Mouse (Mus musculus) heart, postnatal 14 days (tissue): ENCODE measurements at regions not wholly inside any gene's neighbourhood (a gene's known extent, or its start where the extent isn't known, plus 50 kb on each side); places are given as distances from the start of the nearest gene placed in this dataset.

Experiments
- DNase-seq, 2 experiments: peaks; one replicate each; pipeline ENCODE4 v3.0.0; 2021 to 2022
- intact Hi-C: fragments of 180-260 bp; cut with DNase I; formaldehyde crosslinking; loops from one replicate; pipeline ENCODE4 v1.15.1; 2025

GRCm38 (mm10) chr3:136993473-136993872 lies 323.5 kb downstream of the Ppp3ca start:
- intact Hi-C loops = loop anchor here (10.0 kb wide), 1 partner anchor 1109 kb away; no protein-coding TSS in a partner anchor
- no peak for DNase-seq

GRCm38 (mm10) chr3:136994361-136995083 lies 324.6 kb downstream of the Ppp3ca start:
- no peak for DNase-seq
- intact Hi-C loops = loop anchor here (10.0 kb wide), 1 partner anchor 1110 kb away; no protein-coding TSS in a partner anchor

- no peak for DNase-seq
- intact Hi-C loops = loop anchor here (10.0 kb wide), 1 partner anchor 1111 kb away; no protein-coding TSS in a partner anchor
Observed at GRCm38 (mm10) chr3:136995611-136996335, 325.8 kb downstream of the Ppp3ca start.

- intact Hi-C loops = loop anchor here (10.0 kb wide), 1 partner anchor 1112 kb away; no protein-coding TSS in a partner anchor
- DNase-seq = no peak
Observed at GRCm38 (mm10) chr3:136996381-136996895, 326.5 kb downstream of the Ppp3ca start.

- no peak for DNase-seq
- intact Hi-C loops = no loop called here
Observed at GRCm38 (mm10) chr3:137011551-137011950, 329.3 kb upstream of the Emcn start.

GRCm38 (mm10) chr3:137014686-137015085 lies 326.2 kb upstream of the Emcn start:
- intact Hi-C loops = no loop called here
- DNase-seq = peak in 1 of 2 experiments; percentile 10

GRCm38 (mm10) chr3:137015199-137015598 lies 325.7 kb upstream of the Emcn start:
- intact Hi-C loops = no loop called here
- no peak for DNase-seq

- DNase-seq = no peak
- intact Hi-C loops = no loop called here
Observed at GRCm38 (mm10) chr3:137019971-137020634, 320.8 kb upstream of the Emcn start.

GRCm38 (mm10) chr3:137029546-137029945 lies 311.3 kb upstream of the Emcn start:
- intact Hi-C loops = no loop called here

GRCm38 (mm10) chr3:137032802-137033201 lies 308.1 kb upstream of the Emcn start:
- DNase-seq = no peak
- intact Hi-C loops = no loop called here

More at GRCm38 (mm10) chr3:137029546-137029945, 311.3 kb upstream of the Emcn start:
- DNase-seq = no peak

GRCm38 (mm10) chr3:137039638-137040037 lies 301.2 kb upstream of the Emcn start:
- DNase-seq = no peak
- intact Hi-C loops = no loop called here

- intact Hi-C loops = no loop called here
- DNase-seq = no peak
Observed at GRCm38 (mm10) chr3:137056544-137057224, 284.2 kb upstream of the Emcn start.

- intact Hi-C loops = no loop called here
- DNase-seq = no peak
Observed at GRCm38 (mm10) chr3:137057225-137057910, 283.5 kb upstream of the Emcn start.

- intact Hi-C loops = no loop called here
- DNase-seq = no peak
Observed at GRCm38 (mm10) chr3:137057911-137058260, 283.0 kb upstream of the Emcn start.

GRCm38 (mm10) chr3:137062067-137062466 lies 278.8 kb upstream of the Emcn start:
- intact Hi-C loops = no loop called here

GRCm38 (mm10) chr3:137067336-137067735 lies 273.5 kb upstream of the Emcn start:
- DNase-seq = no peak
- intact Hi-C loops = no loop called here

More at GRCm38 (mm10) chr3:137062067-137062466, 278.8 kb upstream of the Emcn start:
- no peak for DNase-seq

- intact Hi-C loops = no loop called here
- DNase-seq = no peak
Observed at GRCm38 (mm10) chr3:137069334-137069733, 271.5 kb upstream of the Emcn start.

- intact Hi-C loops = no loop called here
- no peak for DNase-seq
Observed at GRCm38 (mm10) chr3:137077718-137078599, 262.9 kb upstream of the Emcn start.

- intact Hi-C loops = no loop called here
- DNase-seq = no peak
Observed at GRCm38 (mm10) chr3:137078600-137078975, 262.3 kb upstream of the Emcn start.
